35 mouse cellular contexts compared by ENCODE assay signal in the genomic region with DNA sequence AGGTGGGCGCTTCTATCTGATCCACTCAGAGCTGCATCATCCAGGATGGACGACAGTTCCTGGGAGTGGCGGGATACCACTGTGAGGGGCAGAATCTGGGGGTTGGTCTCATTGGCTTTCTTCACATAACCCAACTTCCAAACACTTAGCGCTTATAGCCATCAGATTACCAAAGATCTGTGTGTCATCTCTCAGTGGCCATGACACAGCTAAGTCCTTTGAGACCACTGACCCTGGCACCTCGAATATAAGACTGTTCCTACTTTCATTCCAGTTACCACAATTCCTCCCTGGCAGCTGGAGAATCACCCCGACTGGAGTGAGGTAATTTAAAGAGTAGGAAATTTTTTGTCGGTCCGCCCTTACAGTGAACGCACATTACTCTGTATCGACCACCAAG.
"Had no signal": no experiment of that assay in that cellular context is flagged by ENCODE, and none has a peak within 500 bp of the region (broad histone marks: within the 10 kb centered on the region; RNA-seq: fewer than 3 reads in every experiment).

No protein-coding gene starts in this region.

- H3K4me1 ChIP-seq: intestine, embryonic 15.5 days had no signal

- H3K27ac ChIP-seq: heart, embryonic 10.5 days; heart, embryonic 13.5 days; heart, embryonic 15.5 days; hindbrain, embryonic 10.5 days; hindbrain, embryonic 12.5 days; hindbrain, embryonic 13.5 days; hindbrain, embryonic 14.5 days; hindbrain, embryonic 15.5 days; hindbrain, postnatal 0 days; intestine, embryonic 15.5 days; kidney, embryonic 15.5 days; kidney, postnatal 0 days; layer of hippocampus, adult 2 months; left cerebral cortex, adult 2 months had no signal

- H3K9ac ChIP-seq: heart, embryonic 12.5 days; heart, embryonic 13.5 days; heart, embryonic 15.5 days; hindbrain, embryonic 12.5 days; hindbrain, embryonic 13.5 days; hindbrain, embryonic 14.5 days; hindbrain, embryonic 15.5 days; intestine, embryonic 15.5 days; kidney, embryonic 15.5 days had no signal

- H3K4me2 ChIP-seq: heart, embryonic 11.5 days; heart, embryonic 12.5 days; heart, embryonic 13.5 days; heart, embryonic 15.5 days; hindbrain, embryonic 12.5 days; hindbrain, embryonic 13.5 days; hindbrain, embryonic 14.5 days; hindbrain, embryonic 15.5 days; intestine, embryonic 15.5 days; kidney, embryonic 15.5 days had no signal

- H3K27me3 ChIP-seq: heart, embryonic 12.5 days; heart, embryonic 13.5 days; heart, embryonic 15.5 days; hindbrain, embryonic 12.5 days; hindbrain, embryonic 13.5 days; hindbrain, embryonic 15.5 days; intestine, embryonic 15.5 days; kidney, embryonic 15.5 days had no signal

- DNase-seq: heart, postnatal 10 days; heart, postnatal 14 days; heart, postnatal 36 days; kidney, adult 11 months; kidney, adult 18-20 months; kidney, adult 2 months; kidney, adult 8-10 months; kidney, adult 9 months; kidney, postnatal 10 days; kidney, postnatal 14 days; kidney, postnatal 25 days; kidney, postnatal 36 days; kidney, postnatal 4 days; layer of hippocampus, adult 9-11 months; layer of hippocampus, postnatal 36 days had no signal

- H3K4me3 ChIP-seq: heart, embryonic 10.5 days; heart, embryonic 12.5 days; heart, embryonic 13.5 days; heart, embryonic 15.5 days; hindbrain, embryonic 10.5 days; hindbrain, embryonic 12.5 days; hindbrain, embryonic 13.5 days; hindbrain, embryonic 15.5 days; intestine, embryonic 15.5 days; kidney, embryonic 15.5 days; layer of hippocampus, adult 2 months; left cerebral cortex, adult 2 months had no signal

- ATAC-seq: hindbrain, embryonic 16.5 days; hindbrain, postnatal 0 days; inflammation-experienced regulatory T-cells, adult 6 months; intestine, embryonic 15.5 days; intestine, embryonic 16.5 days; intestine, postnatal 0 days had no signal

- H3K9me3 ChIP-seq: heart, embryonic 10.5 days; heart, embryonic 12.5 days; heart, embryonic 13.5 days; heart, embryonic 15.5 days; hindbrain, embryonic 10.5 days; hindbrain, embryonic 12.5 days; hindbrain, embryonic 13.5 days; hindbrain, embryonic 15.5 days; intestine, embryonic 15.5 days; kidney, embryonic 15.5 days had no signal
